Mouse (Mus musculus) ES-E14 (cell line): Measurements from ENCODE around the gene Fam206a.

Experiments
- CHD2 ChIP-seq: IDR thresholded peaks from 2 replicates; pipeline ENCODE4 v1.6.1; 2014; ENCODE audit warnings: mild to moderate bottlenecking, low read depth, low read length, inconsistent platforms
- MAFK ChIP-seq: IDR thresholded peaks from 2 replicates; pipeline ENCODE4 v1.6.1; 2014; ENCODE audit warnings: mild to moderate bottlenecking, low read depth, low read length, inconsistent platforms; ENCODE audit not compliant: insufficient read depth
- ZNF384 ChIP-seq: IDR thresholded peaks from 2 replicates; pipeline ENCODE4 v1.6.1; 2012; ENCODE audit warnings: low read depth, low read length, inconsistent platforms

- no peak for TF ChIP-seq MAFK
- TF ChIP-seq ZNF384: no peak
- TF ChIP-seq CHD2: no peak
Observed at GRCm38 (mm10) chr4:56811642-56812041, 9.5 kb downstream of the Fam206a start.
